Mouse (Mus musculus) left cerebral cortex, postnatal 4 days (tissue): ENCODE measurements around the gene Mal. TPM values are rescaled to one million over a fixed set of nuclear protein-coding genes. Genes with fewer than 3 reads are reported as not detected.

Experiments
- DNase-seq: peaks from one replicate; pipeline ENCODE4 v3.0.0-alpha.2; 2022
- intact Hi-C: fragments of 180-260 bp; cut with DNase I; formaldehyde crosslinking; loops from one replicate; pipeline ENCODE4 v1.15.1; 2025
- total RNA-seq, 2 experiments: library from RNA; stranded (reverse); gene quantifications; 2 replicates each; pipeline ENCODE4 v1.2.3; 2021

Gene Mal
- 1 to 10 TPM; 1.3 to 1.5 TPM for total RNA-seq

- DNase-seq: peak; percentile 13
- intact Hi-C loops: no loop called here
Measured at GRCm38 (mm10) chr2:127656086-127656720, at the start of gene Mal. Mal (minus strand) TSS chr2:127656695.

GRCm38 (mm10) chr2:127705267-127705666 lies 48.8 kb upstream of the Mal start:
- intact Hi-C loops: no loop called here
- no peak for DNase-seq

- DNase-seq: no peak
- intact Hi-C loops: no loop called here
Measured at GRCm38 (mm10) chr2:127689239-127689638, 32.7 kb upstream of the Mal start.

GRCm38 (mm10) chr2:127683687-127684331 lies 27.3 kb upstream of the Mal start:
- intact Hi-C loops: loop anchor here (2.0 kb wide), 1 partner anchor 75 kb away; no protein-coding TSS in a partner anchor

GRCm38 (mm10) chr2:127667843-127668506 lies 11.5 kb upstream of the Mal start:
- DNase-seq: no peak
- intact Hi-C loops: no loop called here

More at GRCm38 (mm10) chr2:127683687-127684331, 27.3 kb upstream of the Mal start:
- peak; percentile 79 for DNase-seq

- intact Hi-C loops: no loop called here
- no peak for DNase-seq
Measured at GRCm38 (mm10) chr2:127667015-127667414, 10.5 kb upstream of the Mal start.

GRCm38 (mm10) chr2:127662708-127663107 lies 6.2 kb upstream of the Mal start:
- intact Hi-C loops: no loop called here

GRCm38 (mm10) chr2:127655419-127655818 lies 1.1 kb downstream of the Mal start:
- intact Hi-C loops: no loop called here
- no peak for DNase-seq

More at GRCm38 (mm10) chr2:127662708-127663107, 6.2 kb upstream of the Mal start:
- no peak for DNase-seq

- intact Hi-C loops: no loop called here
- no peak for DNase-seq
Measured at GRCm38 (mm10) chr2:127654786-127655185, 1.7 kb downstream of the Mal start.

GRCm38 (mm10) chr2:127652805-127653204 lies 3.7 kb downstream of the Mal start:
- intact Hi-C loops: no loop called here
- no peak for DNase-seq

- no peak for DNase-seq
- intact Hi-C loops: no loop called here
Measured at GRCm38 (mm10) chr2:127652335-127652734, 4.2 kb downstream of the Mal start.

GRCm38 (mm10) chr2:127651601-127652000 lies 4.9 kb downstream of the Mal start:
- DNase-seq: no peak
- intact Hi-C loops: no loop called here

GRCm38 (mm10) chr2:127649921-127650320 lies 6.6 kb downstream of the Mal start:
- intact Hi-C loops: no loop called here

GRCm38 (mm10) chr2:127648145-127648544 lies 8.3 kb downstream of the Mal start:
- intact Hi-C loops: no loop called here
- DNase-seq: no peak

More at GRCm38 (mm10) chr2:127649921-127650320, 6.6 kb downstream of the Mal start:
- DNase-seq: no peak

GRCm38 (mm10) chr2:127646875-127647274 lies 9.6 kb downstream of the Mal start:
- intact Hi-C loops: no loop called here
- DNase-seq: peak; percentile 22

- no peak for DNase-seq
- intact Hi-C loops: no loop called here
Measured at GRCm38 (mm10) chr2:127643728-127644704, 12.5 kb downstream of the Mal start.

- DNase-seq: no peak
- intact Hi-C loops: no loop called here
Measured at GRCm38 (mm10) chr2:127638973-127639372, 17.5 kb downstream of the Mal start.

GRCm38 (mm10) chr2:127635581-127635980 lies 20.9 kb downstream of the Mal start:
- intact Hi-C loops: no loop called here

GRCm38 (mm10) chr2:127632601-127633000 lies 23.9 kb downstream of the Mal start:
- intact Hi-C loops: no loop called here
- no peak for DNase-seq

More at GRCm38 (mm10) chr2:127635581-127635980, 20.9 kb downstream of the Mal start:
- DNase-seq: no peak

- DNase-seq: peak; percentile 88
- intact Hi-C loops: no loop called here
Measured at GRCm38 (mm10) chr2:127627990-127628570, 28.4 kb downstream of the Mal start.
